Mouse (Mus musculus): ENCODE measurements at regions not wholly inside any gene's neighbourhood (a gene's known extent, or its start where the extent isn't known, plus 50 kb on each side); places are given as distances from the start of the nearest gene placed in this dataset.

- no peak overlapping the region for H3K4me3 ChIP-seq (replicated peaks)
- H3K27me3 ChIP-seq, result no peaks in the 10 kb centered on the region
- no peak overlapping the region for H3K27ac ChIP-seq
- H3K4me2 ChIP-seq, result no peak overlapping the region
- WGBS, result 50% methylated on average over 16 of the region's 16 CpGs
- H3K9ac ChIP-seq, result no peak overlapping the region
- ATAC-seq (ENCODE audit: low FRiP score), result peak; percentile 82; the same call in 1 of the 2 replicates
- H3K4me1 ChIP-seq, result peaks cover 5% of the 10 kb centered on the region; the same call in 1 of the 2 replicates
- H3K36me3 ChIP-seq (replicated peaks), result no peaks in the 10 kb centered on the region
- H3K9me3 ChIP-seq, result no peaks in the 10 kb centered on the region
Measured at GRCm38 (mm10) chr13:15802043-15802795, 209.4 kb upstream of the Inhba start.

- Histone ChIP-seq H3K4me1 (peaks cover 5% of the 10 kb centered on the region; the same call in 1 of the 2 replicates), H3K36me3 (replicated peaks) (no peaks in the 10 kb centered on the region), H3K27ac (no peak overlapping the region), H3K27me3 (no peaks in the 10 kb centered on the region), H3K9ac (no peak overlapping the region), H3K9me3 (no peaks in the 10 kb centered on the region), H3K4me3 (replicated peaks) (no peak overlapping the region), H3K4me2 (no peak overlapping the region)
- 86% methylated on average over 1 of the region's 1 CpGs for WGBS
- ATAC-seq (ENCODE audit: low FRiP score), result no peak
Measured at GRCm38 (mm10) chr13:15803965-15804364, 207.7 kb upstream of the Inhba start.

- Histone ChIP-seq H3K9ac (no peak overlapping the region), H3K4me1 (peaks cover 5% of the 10 kb centered on the region; the same call in 1 of the 2 replicates), H3K36me3 (replicated peaks) (no peaks in the 10 kb centered on the region), H3K4me3 (replicated peaks) (no peak overlapping the region), H3K27ac (no peak overlapping the region), H3K27me3 (no peaks in the 10 kb centered on the region), H3K4me2 (no peak overlapping the region), H3K9me3 (no peaks in the 10 kb centered on the region)
- 90% methylated on average over 4 of the region's 4 CpGs for WGBS
- no peak for ATAC-seq (ENCODE audit: low FRiP score)
Measured at GRCm38 (mm10) chr13:15806925-15807324, 204.7 kb upstream of the Inhba start.

- Histone ChIP-seq H3K4me3 (replicated peaks) (no peak overlapping the region), H3K4me1 (no peaks in the 10 kb centered on the region), H3K36me3 (replicated peaks) (no peaks in the 10 kb centered on the region), H3K27ac (no peak overlapping the region), H3K27me3 (no peaks in the 10 kb centered on the region), H3K9ac (no peak overlapping the region), H3K9me3 (no peaks in the 10 kb centered on the region), H3K4me2 (no peak overlapping the region)
- no peak for ATAC-seq (ENCODE audit: low FRiP score)
- WGBS, result 42% methylated on average over 1 of the region's 1 CpGs
Measured at GRCm38 (mm10) chr13:15822261-15822850, 189.3 kb upstream of the Inhba start.

GRCm38 (mm10) chr13:15845806-15846205 lies 165.8 kb upstream of the Inhba start:
- Histone ChIP-seq H3K4me3 (replicated peaks) (no peak overlapping the region), H3K27ac (no peak overlapping the region), H3K4me2 (no peak overlapping the region), H3K36me3 (replicated peaks) (no peaks in the 10 kb centered on the region), H3K27me3 (no peaks in the 10 kb centered on the region), H3K4me1 (peaks cover 6% of the 10 kb centered on the region; the same call in 1 of the 2 replicates), H3K9ac (no peak overlapping the region), H3K9me3 (no peaks in the 10 kb centered on the region)
- no peak for ATAC-seq (ENCODE audit: low FRiP score)

- Histone ChIP-seq H3K4me1 (peaks cover 6% of the 10 kb centered on the region; the same call in 1 of the 2 replicates), H3K9ac (no peak overlapping the region), H3K4me2 (no peak overlapping the region), H3K27me3 (no peaks in the 10 kb centered on the region), H3K9me3 (no peaks in the 10 kb centered on the region), H3K27ac (no peak overlapping the region), H3K36me3 (replicated peaks) (no peaks in the 10 kb centered on the region), H3K4me3 (replicated peaks) (no peak overlapping the region)
- WGBS, result 93% methylated on average over 5 of the region's 5 CpGs
- ATAC-seq (ENCODE audit: low FRiP score), result no peak
Measured at GRCm38 (mm10) chr13:15848017-15848416, 163.6 kb upstream of the Inhba start.

GRCm38 (mm10) chr13:15849129-15849528 lies 162.5 kb upstream of the Inhba start:
- Histone ChIP-seq H3K27me3 (no peaks in the 10 kb centered on the region), H3K4me1 (peaks cover 6% of the 10 kb centered on the region; the same call in 1 of the 2 replicates), H3K4me2 (no peak overlapping the region), H3K4me3 (replicated peaks) (no peak overlapping the region), H3K9me3 (no peaks in the 10 kb centered on the region), H3K9ac (no peak overlapping the region), H3K27ac (no peak overlapping the region), H3K36me3 (replicated peaks) (no peaks in the 10 kb centered on the region)
- 73% methylated on average over 3 of the region's 3 CpGs for WGBS
- no peak for ATAC-seq (ENCODE audit: low FRiP score)

GRCm38 (mm10) chr13:15850358-15850757 lies 161.3 kb upstream of the Inhba start:
- WGBS, result 93% methylated on average over 2 of the region's 2 CpGs
- Histone ChIP-seq H3K4me3 (replicated peaks) (no peak overlapping the region), H3K4me1 (peaks cover 6% of the 10 kb centered on the region; the same call in 1 of the 2 replicates), H3K27ac (no peak overlapping the region), H3K36me3 (replicated peaks) (no peaks in the 10 kb centered on the region), H3K9me3 (no peaks in the 10 kb centered on the region), H3K4me2 (no peak overlapping the region), H3K27me3 (no peaks in the 10 kb centered on the region), H3K9ac (no peak overlapping the region)
- no peak for ATAC-seq (ENCODE audit: low FRiP score)

GRCm38 (mm10) chr13:15853022-15853566 lies 158.6 kb upstream of the Inhba start:
- no peaks in the 10 kb centered on the region for H3K36me3 ChIP-seq (replicated peaks)
- H3K4me3 ChIP-seq (replicated peaks), result no peak overlapping the region
- H3K27me3 ChIP-seq, result no peaks in the 10 kb centered on the region
- no peak overlapping the region for H3K27ac ChIP-seq
- peaks cover 6% of the 10 kb centered on the region; the same call in 1 of the 2 replicates for H3K4me1 ChIP-seq
- no peaks in the 10 kb centered on the region for H3K9me3 ChIP-seq
- ATAC-seq (ENCODE audit: low FRiP score), result no peak
- H3K9ac ChIP-seq, result no peak overlapping the region
- no peak overlapping the region for H3K4me2 ChIP-seq

- H3K4me2 ChIP-seq, result no peak overlapping the region
- no peak overlapping the region for H3K27ac ChIP-seq
- no peak overlapping the region for H3K4me3 ChIP-seq (replicated peaks)
- no peaks in the 10 kb centered on the region for H3K36me3 ChIP-seq (replicated peaks)
- no peaks in the 10 kb centered on the region for H3K27me3 ChIP-seq
- no peak for ATAC-seq (ENCODE audit: low FRiP score)
- no peak overlapping the region for H3K9ac ChIP-seq
- H3K9me3 ChIP-seq, result no peaks in the 10 kb centered on the region
- no peaks in the 10 kb centered on the region for H3K4me1 ChIP-seq
Measured at GRCm38 (mm10) chr13:15862941-15863340, 148.7 kb upstream of the Inhba start.

- Histone ChIP-seq H3K9me3 (no peaks in the 10 kb centered on the region), H3K9ac (no peak overlapping the region), H3K4me1 (no peaks in the 10 kb centered on the region), H3K27me3 (no peaks in the 10 kb centered on the region), H3K27ac (no peak overlapping the region), H3K4me2 (no peak overlapping the region), H3K36me3 (replicated peaks) (no peaks in the 10 kb centered on the region), H3K4me3 (replicated peaks) (no peak overlapping the region)
- WGBS, result 67% methylated on average over 3 of the region's 3 CpGs
- ATAC-seq (ENCODE audit: low FRiP score), result no peak
Measured at GRCm38 (mm10) chr13:15863344-15863743, 148.3 kb upstream of the Inhba start.

GRCm38 (mm10) chr13:15867046-15867561 lies 144.5 kb upstream of the Inhba start:
- WGBS, result 68% methylated on average over 5 of the region's 5 CpGs
- H3K9me3 ChIP-seq, result no peaks in the 10 kb centered on the region

More at GRCm38 (mm10) chr13:15867046-15867561, 144.5 kb upstream of the Inhba start:
- H3K27ac ChIP-seq, result no peak overlapping the region
- no peaks in the 10 kb centered on the region for H3K36me3 ChIP-seq (replicated peaks)
- no peak overlapping the region for H3K4me2 ChIP-seq
- no peaks in the 10 kb centered on the region for H3K27me3 ChIP-seq
- ATAC-seq (ENCODE audit: low FRiP score), result no peak
- no peak overlapping the region for H3K9ac ChIP-seq
- no peaks in the 10 kb centered on the region for H3K4me1 ChIP-seq
- no peak overlapping the region for H3K4me3 ChIP-seq (replicated peaks)
